Mouse (Mus musculus) lung, embryonic 16.5 days (tissue): ENCODE measurements around the gene Art4. TPM values are rescaled to one million over a fixed set of nuclear protein-coding genes. Genes with fewer than 3 reads are reported as not detected.

Source experiments
- ATAC-seq: fragments of 200-750 bp; cut with Nextera tagmentation; 2 replicates; pipeline ENCODE4 v1.8.0; 2017; ENCODE audit warnings: low read depth, mild to moderate bottlenecking, moderate library complexity
- H3K27ac ChIP-seq: fragments of 300-500 bp; sonication (generic); 2 replicates; pipeline ENCODE4 v1.5.1; 2014; ENCODE audit warnings: mild to moderate bottlenecking, control low read depth, low read length
- H3K27me3 ChIP-seq: fragments of 300-500 bp; sonication (generic); 2 replicates; pipeline ENCODE4 v1.6.1; 2014; ENCODE audit warnings: low read depth, low read length, mixed read lengths; ENCODE audit not compliant: control insufficient read depth, insufficient read depth
- H3K36me3 ChIP-seq: fragments of 300-500 bp; sonication (generic); 2 replicates; pipeline ENCODE4 v1.6.1; 2014; ENCODE audit warnings: low read length; ENCODE audit not compliant: control insufficient read depth, insufficient read depth
- H3K4me1 ChIP-seq: fragments of 300-500 bp; sonication (generic); replicated peaks from 2 replicates; pipeline ENCODE4 v1.6.1; 2014; ENCODE audit warnings: low read length, mixed read lengths; ENCODE audit not compliant: control insufficient read depth, insufficient read depth
- H3K4me2 ChIP-seq: fragments of 300-500 bp; sonication (generic); 2 replicates; pipeline ENCODE4 v1.6.1; 2014; ENCODE audit warnings: low read depth, low read length, control low read depth
- H3K4me3 ChIP-seq: fragments of 300-500 bp; sonication (generic); 2 replicates; pipeline ENCODE4 v1.5.1; 2014; ENCODE audit warnings: mild to moderate bottlenecking, low read length, control low read depth
- H3K9ac ChIP-seq: fragments of 300-500 bp; sonication (generic); 2 replicates; pipeline ENCODE4 v1.6.1; 2014; ENCODE audit warnings: low read length, control low read depth
- H3K9me3 ChIP-seq: fragments of 300-500 bp; sonication (generic); 2 replicates; pipeline ENCODE4 v1.6.1; 2016; ENCODE audit warnings: low read length; ENCODE audit not compliant: control insufficient read depth
- WGBS: fragments of 180-500 bp; shearing (Covaris S2); extraction: QIAGEN DNeasy Blood & Tissue Kit; methylation state at CpG from one replicate; pipeline ENCODE4 v1.1.7; 2014; 5-methylcytosine and 5-hydroxymethylcytosine counted together
- polyA plus RNA-seq: library from polyadenylated mRNA; unstranded; fragments of >200 nt; fragmentation: Nextera tagmentation; extraction: Ambion mirVana; gene quantifications from 2 replicates; pipeline ENCODE4 v1.2.1, GENCODE M21; 2015

The Art4 gene
- polyA plus RNA-seq, 1 experiment from 2014 or later = 7.1 TPM

- no peak overlapping the region for H3K27ac ChIP-seq
- peaks cover 41% of the 10 kb centered on the region for H3K36me3 ChIP-seq
- no peak for ATAC-seq
- no peak overlapping the region for H3K9ac ChIP-seq
- H3K4me1 ChIP-seq = peaks cover 5% of the 10 kb centered on the region; the same call in 1 of the 2 replicates
- no peak overlapping the region for H3K4me3 ChIP-seq
- no peak overlapping the region for H3K4me2 ChIP-seq
- H3K9me3 ChIP-seq = no peaks in the 10 kb centered on the region
- H3K27me3 ChIP-seq = no peaks in the 10 kb centered on the region
- 90% methylated on average over 8 of the region's 8 CpGs for WGBS
Measured at GRCm38 (mm10) chr6:136824987-136825386, 32.5 kb downstream of the Art4 start.

- no peaks in the 10 kb centered on the region for H3K4me1 ChIP-seq
- ATAC-seq = no peak
- H3K9me3 ChIP-seq = no peaks in the 10 kb centered on the region
- no peak overlapping the region for H3K4me3 ChIP-seq
- H3K27ac ChIP-seq = no peak overlapping the region
- 93% methylated on average over 15 of the region's 18 CpGs for WGBS
- no peaks in the 10 kb centered on the region for H3K27me3 ChIP-seq
- no peak overlapping the region for H3K9ac ChIP-seq
- no peak overlapping the region for H3K4me2 ChIP-seq
- H3K36me3 ChIP-seq = peaks cover 72% of the 10 kb centered on the region
Measured at GRCm38 (mm10) chr6:136821086-136821485, 36.4 kb downstream of the Art4 start.

GRCm38 (mm10) chr6:136820381-136820780, 37.2 kb downstream of the Art4 start:
- Histone ChIP-seq H3K27me3 (no peaks in the 10 kb centered on the region), H3K4me2 (no peak overlapping the region), H3K36me3 (peaks cover 78% of the 10 kb centered on the region), H3K4me1 (no peaks in the 10 kb centered on the region), H3K9ac (no peak overlapping the region), H3K27ac (no peak overlapping the region), H3K4me3 (no peak overlapping the region), H3K9me3 (no peaks in the 10 kb centered on the region)
- no peak for ATAC-seq
- WGBS = 93% methylated on average over 21 of the region's 21 CpGs

- Histone ChIP-seq H3K4me3 (no peak overlapping the region), H3K9me3 (no peaks in the 10 kb centered on the region), H3K36me3 (peaks cover 81% of the 10 kb centered on the region), H3K27me3 (no peaks in the 10 kb centered on the region), H3K4me1 (no peaks in the 10 kb centered on the region), H3K27ac (no peak overlapping the region), H3K4me2 (no peak overlapping the region), H3K9ac (no peak overlapping the region)
- no peak for ATAC-seq
- WGBS = 93% methylated on average over 3 of the region's 3 CpGs
Measured at GRCm38 (mm10) chr6:136817549-136817948, 40.0 kb downstream of the Art4 start.

GRCm38 (mm10) chr6:136816826-136817225, 40.7 kb downstream of the Art4 start:
- no peak for ATAC-seq
- H3K4me2 ChIP-seq = no peak overlapping the region
- no peaks in the 10 kb centered on the region for H3K27me3 ChIP-seq
- H3K36me3 ChIP-seq = peaks cover 77% of the 10 kb centered on the region
- H3K27ac ChIP-seq = no peak overlapping the region
- H3K9me3 ChIP-seq = no peaks in the 10 kb centered on the region
- no peak overlapping the region for H3K4me3 ChIP-seq
- H3K4me1 ChIP-seq = no peaks in the 10 kb centered on the region
- no peak overlapping the region for H3K9ac ChIP-seq
- WGBS = 89% methylated on average over 21 of the region's 21 CpGs

- Histone ChIP-seq H3K9me3 (no peaks in the 10 kb centered on the region), H3K4me2 (no peak overlapping the region), H3K4me1 (no peaks in the 10 kb centered on the region), H3K27me3 (no peaks in the 10 kb centered on the region), H3K36me3 (peaks cover 64% of the 10 kb centered on the region), H3K4me3 (no peak overlapping the region), H3K27ac (no peak overlapping the region), H3K9ac (no peak overlapping the region)
- ATAC-seq = no peak
- WGBS = 85% methylated on average over 7 of the region's 7 CpGs
Measured at GRCm38 (mm10) chr6:136815381-136815780, 42.2 kb downstream of the Art4 start.

- no peak overlapping the region for H3K4me2 ChIP-seq
- peaks cover 46% of the 10 kb centered on the region for H3K36me3 ChIP-seq
- H3K27me3 ChIP-seq = no peaks in the 10 kb centered on the region
- H3K4me1 ChIP-seq = peaks cover 3% of the 10 kb centered on the region; the same call in 1 of the 2 replicates
- H3K9me3 ChIP-seq = no peaks in the 10 kb centered on the region
- 37% methylated on average over 4 of the region's 4 CpGs for WGBS
- H3K9ac ChIP-seq = no peak overlapping the region
- no peak overlapping the region for H3K4me3 ChIP-seq
- H3K27ac ChIP-seq = 0 out of 2 replicates have a peak overlapping the region, but pooled peaks have one; percentile 5
- no peak for ATAC-seq
Measured at GRCm38 (mm10) chr6:136813117-136813516, 44.4 kb downstream of the Art4 start.

GRCm38 (mm10) chr6:136811196-136811595, 46.3 kb downstream of the Art4 start:
- no peaks in the 10 kb centered on the region for H3K27me3 ChIP-seq
- no peak overlapping the region for H3K9ac ChIP-seq
- H3K36me3 ChIP-seq = peaks cover 30% of the 10 kb centered on the region
- no peaks in the 10 kb centered on the region for H3K9me3 ChIP-seq
- 86% methylated on average over 10 of the region's 10 CpGs for WGBS
- no peak overlapping the region for H3K4me2 ChIP-seq
- peaks cover 6% of the 10 kb centered on the region for H3K4me1 ChIP-seq
- no peak overlapping the region for H3K4me3 ChIP-seq
- ATAC-seq = no peak
- H3K27ac ChIP-seq = no peak overlapping the region

- H3K27ac ChIP-seq = no peak overlapping the region
- H3K9me3 ChIP-seq = no peaks in the 10 kb centered on the region
- ATAC-seq = no peak
- peaks cover 11% of the 10 kb centered on the region for H3K4me1 ChIP-seq
- H3K36me3 ChIP-seq = peaks cover 18% of the 10 kb centered on the region
- peak overlapping the region; percentile 95 for H3K4me2 ChIP-seq
- WGBS = 51% methylated on average over 13 of the region's 13 CpGs
- H3K4me3 ChIP-seq = peak overlapping the region; percentile 83
- no peaks in the 10 kb centered on the region for H3K27me3 ChIP-seq
- H3K9ac ChIP-seq = peak overlapping the region; percentile 80; the same call in 1 of the 2 replicates
Measured at GRCm38 (mm10) chr6:136809673-136810072, 47.9 kb downstream of the Art4 start.

GRCm38 (mm10) chr6:136809077-136809476, 48.5 kb downstream of the Art4 start:
- H3K27me3 ChIP-seq = no peaks in the 10 kb centered on the region
- H3K9ac ChIP-seq = peak overlapping the region; percentile 80
- H3K4me3 ChIP-seq = peak overlapping the region; percentile 83
- no peak for ATAC-seq
- WGBS = 8% methylated on average over 14 of the region's 14 CpGs
- peaks cover 13% of the 10 kb centered on the region for H3K36me3 ChIP-seq
- no peaks in the 10 kb centered on the region for H3K9me3 ChIP-seq
- H3K4me1 ChIP-seq = peaks cover 11% of the 10 kb centered on the region
- peak overlapping the region; percentile 95 for H3K4me2 ChIP-seq
- H3K27ac ChIP-seq = peak overlapping the region; percentile 73
